Mouse (Mus musculus) brown adipose tissue, adult 24 weeks (tissue): ENCODE measurements around the gene Gm49450. TPM values are rescaled to one million over a fixed set of nuclear protein-coding genes. Genes with fewer than 3 reads are reported as not detected.
A peak's percentile ranks its signal among the peaks of the same experiment; 100 is the strongest.

Source experiments
- H3K27ac ChIP-seq: fragments of 200-500 bp; replicated peaks from 2 replicates; pipeline ENCODE4 v1.5.1; 2012; ENCODE audit warnings: low read depth, mild to moderate bottlenecking, low read length
- H3K4me1 ChIP-seq: fragments of 200-500 bp; 2 replicates; pipeline ENCODE4 v1.6.1; 2012; ENCODE audit warnings: low read length, mixed read lengths; ENCODE audit not compliant: control insufficient read depth, insufficient read depth, insufficient read length
- H3K4me3 ChIP-seq: fragments of 200-500 bp; 2 replicates; pipeline ENCODE4 v1.5.1; 2012; ENCODE audit warnings: low read depth, mild to moderate bottlenecking, low read length, moderate library complexity; ENCODE audit not compliant: insufficient read depth
- polyA plus RNA-seq: library from polyadenylated mRNA; stranded (reverse); fragments of >200 nt; gene quantifications from 2 replicates; pipeline ENCODE4 v1.2.4, GENCODE M21; 2012; ENCODE audit not compliant: missing spikeins, insufficient read depth, insufficient read length

Gm49450 gene
- polyA plus RNA-seq, 1 experiment = not detected

DNA sequence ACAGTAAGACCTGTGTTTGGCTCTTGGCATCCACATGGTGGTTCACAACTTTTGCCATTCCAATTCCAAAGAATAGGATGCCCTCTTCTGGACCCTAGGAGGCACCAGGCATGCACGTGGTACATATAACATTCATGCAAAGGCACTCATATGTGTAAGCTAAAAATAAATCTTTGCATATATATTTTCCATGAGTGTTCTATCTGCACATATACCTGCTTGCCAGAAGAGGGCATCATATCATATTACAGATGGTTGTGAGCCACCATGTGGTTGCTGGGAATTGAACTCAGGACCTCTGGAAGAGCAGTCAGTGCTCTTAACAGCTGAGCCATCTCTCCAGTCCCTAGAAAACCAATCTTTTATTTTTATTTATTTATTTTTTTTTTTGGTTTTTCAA, 51.8 kb downstream of the Gm49450 start:
- no peak overlapping the region for H3K27ac ChIP-seq
- H3K4me3 ChIP-seq = no peak overlapping the region
- H3K4me1 ChIP-seq = peaks cover 6% of the 10 kb centered on the region

- H3K4me1 ChIP-seq = peaks cover 15% of the 10 kb centered on the region
- H3K4me3 ChIP-seq = peak within 1 kb of the TSS; percentile 31
- H3K27ac ChIP-seq = no peak within 1 kb of the TSS
Measured at GRCm38 (mm10) chr15:98897928-98898800, 55.2 kb downstream of the Gm49450 start, which contains the start of gene Dhh. Gene Dhh, minus strand, starts transcription at chr15:98898540.

DNA sequence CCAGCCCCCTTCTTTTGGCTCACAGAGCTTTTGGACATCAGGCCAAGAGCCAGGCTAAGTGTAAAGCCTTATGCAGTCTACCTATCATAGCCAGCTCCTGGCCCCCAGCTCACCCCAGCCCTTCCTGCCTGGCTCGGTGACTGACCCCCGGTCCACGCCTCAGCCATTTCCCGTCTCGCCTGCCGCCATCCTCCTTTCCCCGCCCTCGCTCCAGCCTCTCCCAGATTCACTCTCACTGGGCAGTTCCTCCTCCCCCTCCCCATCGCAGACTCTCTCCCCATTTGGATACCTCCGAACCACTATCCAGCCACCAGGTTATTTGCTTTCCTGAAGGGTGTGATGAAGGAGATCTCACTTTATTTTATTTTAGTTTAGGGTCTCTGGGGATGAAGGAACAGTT, 55.9 kb downstream of the Gm49450 start:
- Histone ChIP-seq H3K4me1 (peaks cover 15% of the 10 kb centered on the region), H3K4me3 (peak overlapping the region; percentile 31), H3K27ac (no peak overlapping the region)

- H3K27ac ChIP-seq = peak overlapping the region; percentile 11
- peak overlapping the region; percentile 76 for H3K4me3 ChIP-seq
- peaks cover 15% of the 10 kb centered on the region for H3K4me1 ChIP-seq
Measured at GRCm38 (mm10) chr15:98895635-98896589, 57.4 kb downstream of the Gm49450 start.

DNA sequence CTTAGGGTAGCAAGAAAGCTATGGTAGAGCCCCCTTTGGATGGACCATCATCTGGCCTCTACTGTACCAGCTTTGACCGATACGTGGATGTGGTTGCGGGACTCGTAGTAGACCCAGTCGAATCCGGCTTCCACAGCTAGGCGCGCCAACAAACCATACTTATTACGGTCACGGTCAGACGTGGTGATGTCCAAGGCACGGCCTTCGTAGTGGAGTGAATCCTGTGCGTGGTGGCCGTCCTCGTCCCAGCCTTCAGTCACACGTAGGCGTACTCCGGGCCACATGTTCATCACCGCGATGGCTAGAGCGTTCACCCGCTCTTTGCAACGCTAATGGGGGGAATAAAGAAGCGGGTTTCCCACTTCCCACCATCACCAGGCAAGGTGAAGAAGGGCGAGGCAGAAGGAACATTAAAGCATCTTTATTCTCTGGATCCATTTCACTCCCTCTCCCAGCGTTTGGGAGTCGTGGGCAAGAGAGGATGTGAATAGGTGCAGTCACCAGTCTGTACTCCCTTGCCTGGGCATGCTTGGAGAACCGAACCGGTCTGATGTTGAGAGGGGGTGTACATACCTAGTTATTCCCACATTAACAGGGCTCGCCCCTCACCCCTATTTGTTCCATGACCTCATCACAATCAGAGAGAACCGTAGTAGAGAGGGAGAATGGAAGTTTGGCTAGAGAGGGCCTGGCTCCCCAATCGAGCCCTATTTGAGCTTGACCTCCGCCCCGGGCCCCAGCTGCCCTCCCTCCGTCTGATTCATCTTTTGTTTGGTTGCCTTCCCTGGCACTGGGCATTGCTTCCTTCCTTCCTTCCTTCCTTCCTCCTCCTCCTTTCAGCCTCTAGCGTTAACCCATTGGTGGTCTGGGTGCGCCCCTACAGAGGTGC, 58.4 kb downstream of the Gm49450 start:
- H3K27ac ChIP-seq = no peak overlapping the region; the same call in 1 of the 2 replicates
- H3K4me1 ChIP-seq = peaks cover 15% of the 10 kb centered on the region
- H3K4me3 ChIP-seq = peak overlapping the region; percentile 76

- Histone ChIP-seq H3K27ac (no peak within 1 kb of the TSS; the same call in 1 of the 2 replicates), H3K4me3 (peak within 1 kb of the TSS; percentile 76), H3K4me1 (peaks cover 15% of the 10 kb centered on the region)
Measured at GRCm38 (mm10) chr15:98893940-98894745, 59.2 kb downstream of the Gm49450 start, which contains the start of gene Rhebl1. Gene Rhebl1, minus strand, starts transcription at chr15:98894540.

DNA sequence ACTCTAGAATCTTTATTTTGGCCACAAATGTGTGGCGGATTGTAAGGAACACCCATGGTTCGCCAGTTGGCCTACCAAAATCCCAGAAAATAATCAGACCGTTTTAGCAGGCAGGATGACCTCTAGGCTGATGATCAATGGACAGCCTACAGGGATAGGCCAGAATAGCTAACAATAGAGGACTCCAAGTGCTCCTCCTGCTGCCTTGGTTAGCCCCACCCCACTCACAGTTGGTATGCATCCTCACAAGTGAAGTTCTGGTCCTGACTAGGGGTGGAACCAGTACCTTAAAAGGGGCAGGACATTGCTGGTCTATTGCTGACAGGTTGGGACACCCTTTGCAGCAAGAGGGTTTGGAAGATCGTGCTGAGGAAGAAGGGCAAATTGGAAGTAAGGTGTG, 60.3 kb downstream of the Gm49450 start:
- no peak overlapping the region for H3K4me3 ChIP-seq
- no peak overlapping the region for H3K27ac ChIP-seq
- peaks cover 15% of the 10 kb centered on the region for H3K4me1 ChIP-seq

GRCm38 (mm10) chr15:98891907-98892606, 61.3 kb downstream of the Gm49450 start:
- H3K4me1 ChIP-seq = peaks cover 12% of the 10 kb centered on the region

DNA sequence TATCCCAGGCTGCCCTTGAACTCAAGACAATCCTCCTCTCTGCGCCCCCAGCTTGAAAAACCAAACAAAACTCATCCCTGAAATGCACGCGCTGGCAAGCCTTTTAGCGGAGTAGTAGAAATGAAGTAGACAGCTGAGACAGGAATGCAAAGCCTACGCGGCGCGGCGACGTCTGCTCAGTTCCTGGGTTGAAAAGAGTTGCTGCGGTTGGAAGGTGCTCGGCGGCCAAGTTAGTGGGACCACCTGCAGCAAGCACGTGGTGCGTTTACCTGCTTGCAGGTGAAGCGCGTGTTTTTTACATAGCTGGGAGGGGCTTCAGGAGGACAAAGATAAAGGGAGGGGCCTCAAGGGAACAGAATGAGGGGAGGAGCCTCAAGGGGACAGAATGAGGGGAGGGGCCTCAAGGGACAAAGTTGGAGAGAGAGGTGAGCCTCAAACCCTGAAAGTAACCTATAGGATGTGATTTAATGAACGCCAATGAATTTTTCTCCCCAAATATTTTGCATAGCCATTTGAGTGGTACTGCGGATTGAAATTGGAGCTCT, 62.1 kb downstream of the Gm49450 start:
- H3K4me3 ChIP-seq = no peak overlapping the region
- peaks cover 9% of the 10 kb centered on the region for H3K4me1 ChIP-seq

More at GRCm38 (mm10) chr15:98891907-98892606, 61.3 kb downstream of the Gm49450 start:
- Histone ChIP-seq H3K27ac (no peak overlapping the region), H3K4me3 (no peak overlapping the region)

GRCm38 (mm10) chr15:98887526-98887925, 65.8 kb downstream of the Gm49450 start:
- H3K4me1 ChIP-seq = no peaks in the 10 kb centered on the region
- no peak overlapping the region for H3K4me3 ChIP-seq
- H3K27ac ChIP-seq = no peak overlapping the region

More for the DNA sequence above, 62.1 kb downstream of the Gm49450 start:
- no peak overlapping the region for H3K27ac ChIP-seq

GRCm38 (mm10) chr15:98886667-98887387, 66.5 kb downstream of the Gm49450 start:
- H3K27ac ChIP-seq = no peak overlapping the region
- no peaks in the 10 kb centered on the region for H3K4me1 ChIP-seq

DNA sequence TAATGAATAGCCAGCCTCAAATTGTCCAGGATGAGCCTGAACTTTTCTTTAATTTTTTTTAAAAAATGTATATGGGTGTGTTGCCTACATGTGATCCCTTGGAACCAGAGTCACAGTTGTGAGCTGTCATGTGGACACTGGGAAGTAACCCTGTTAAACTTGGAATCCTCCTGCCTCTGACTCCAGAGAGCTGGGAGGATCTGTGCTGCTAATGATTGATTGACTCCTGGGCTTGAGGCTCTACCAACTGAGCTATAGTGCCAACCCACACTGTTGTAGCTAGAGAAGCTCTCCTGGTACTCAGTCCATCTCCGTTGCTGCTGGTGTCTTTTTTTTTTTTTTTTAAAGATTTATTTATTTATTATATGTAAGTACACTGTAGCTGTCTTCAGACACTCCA, 69.2 kb downstream of the Gm49450 start:
- Histone ChIP-seq H3K4me3 (no peak overlapping the region), H3K4me1 (no peaks in the 10 kb centered on the region), H3K27ac (no peak overlapping the region)

More at GRCm38 (mm10) chr15:98886667-98887387, 66.5 kb downstream of the Gm49450 start:
- no peak overlapping the region for H3K4me3 ChIP-seq
